Mouse (Mus musculus) ovary, adult 2 months (tissue): ENCODE results near the gene Letm1. TPM values are rescaled to one million over a fixed set of nuclear protein-coding genes. Genes with fewer than 3 reads are reported as not detected.

ENCODE experiments used
- polyA plus RNA-seq: library from polyadenylated mRNA; depleted of rRNA; stranded (reverse); fragments of >200 nt; gene quantifications from 2 replicates; pipeline ENCODE4 v1.2.3, GENCODE M21; 2012; rRNA removed

The Letm1 gene
- 46.0 and 65.4 TPM in 2 replicates for polyA plus RNA-seq

GRCm38 (mm10) chr5:33782345-33782998 is at the start of gene Letm1:
Gene Letm1 (minus strand): TSS chr5:33782817.

GRCm38 (mm10) chr5:33819876-33820732 is 37.5 kb upstream of the Letm1 start, which contains the start of gene Nsd2:
Gene Nsd2 (plus strand): TSS chr5:33820725.

GRCm38 (mm10) chr5:33721541-33722265 is 60.9 kb downstream of the Letm1 start, which contains the start of gene Fgfr3:
Gene Fgfr3 (plus strand): TSS chr5:33721674.

Other genes starting within 250 kb of the Letm1 start
- gene Fam53a, start 153.2 kb downstream of the Letm1 start, polyA plus RNA-seq, result 155 and 240 TPM in 2 replicates
- gene Gm9903, start 152.9 kb downstream of the Letm1 start, polyA plus RNA-seq, result 0.44 and 0.82 TPM in 2 replicates
- 44.3 and 46.9 TPM in 2 replicates for gene Slbp, start 130.2 kb downstream of the Letm1 start, polyA plus RNA-seq
- 13.7 and 19.2 TPM in 2 replicates for gene Tacc3, start 124.7 kb downstream of the Letm1 start, polyA plus RNA-seq
- 65.2 and 70.7 TPM in 2 replicates for gene Tmem129, start 124.4 kb downstream of the Letm1 start, polyA plus RNA-seq
- 23.7 and 30.2 TPM in 2 replicates for gene Fgfr3, start 61.1 kb downstream of the Letm1 start, polyA plus RNA-seq
- gene Nsd2, start 37.9 kb upstream of the Letm1 start, polyA plus RNA-seq, result 8.4 and 10.2 TPM in 2 replicates
- gene Nelfa, start 153.6 kb upstream of the Letm1 start, polyA plus RNA-seq, result 55.4 and 59.9 TPM in 2 replicates
- 175 and 224 TPM in 2 replicates for gene Gm1673, start 200.6 kb upstream of the Letm1 start, polyA plus RNA-seq
- gene Nat8l, start 213.2 kb upstream of the Letm1 start, polyA plus RNA-seq, result 6.7 and 8.1 TPM in 2 replicates